Mouse (Mus musculus) megakaryocyte, embryonic 14.5 days (primary cell): ENCODE measurements around the gene Rgs16.

Source experiments
- FLI1 ChIP-seq: IDR thresholded peaks from 2 replicates; pipeline ENCODE4 v1.6.1; 2012; ENCODE audit warnings: low read length, inconsistent platforms, mixed read lengths
- GATA1 ChIP-seq: IDR thresholded peaks from 3 replicates; pipeline ENCODE4 v1.6.1; 2012; ENCODE audit warnings: mixed read lengths, low read length, inconsistent platforms, borderline replicate concordance

DNA sequence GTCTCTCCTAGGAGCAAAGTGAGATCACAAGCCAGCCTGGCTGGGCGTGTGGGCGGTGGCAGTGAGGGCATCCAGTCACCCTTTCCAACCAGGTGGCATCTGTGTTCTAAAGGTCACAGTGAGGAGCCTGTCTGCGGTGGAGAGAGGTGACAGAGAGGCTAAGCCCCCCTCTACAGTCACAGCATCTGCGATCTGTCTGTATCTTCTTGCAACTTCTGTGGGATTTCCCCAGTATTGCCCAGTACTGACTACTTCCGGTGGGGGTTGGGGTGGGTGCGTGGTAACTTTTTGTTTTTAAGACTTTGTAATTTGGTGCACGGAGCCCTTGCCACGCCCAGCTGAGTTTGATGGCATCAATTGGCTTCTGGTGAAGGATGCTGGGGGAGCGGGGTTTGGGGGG is 16.7 kb upstream of the Rgs16 start:
- TF ChIP-seq FLI1, result no peak
- no peak for TF ChIP-seq GATA1
